Mouse (Mus musculus) adrenal gland, adult 10 weeks (tissue): Measurements from ENCODE around the gene Pecam1. TPM values are rescaled to one million over a fixed set of nuclear protein-coding genes. Genes with fewer than 3 reads are reported as not detected.

ENCODE experiments used
- polyA plus RNA-seq: library from polyadenylated mRNA; stranded (reverse); fragments of 350-450 nt; fragmentation: Illumina TruSeq; extraction: RNeasy Lipid Tissue Mini Kit (QIAGEN cat#74804); gene quantifications from one replicate; pipeline ENCODE4 v1.2.3, GENCODE M21; 2014; ENCODE audit warnings: low read depth, low replicate concordance

Pecam1 gene
- 41.6 TPM for polyA plus RNA-seq

DNA sequence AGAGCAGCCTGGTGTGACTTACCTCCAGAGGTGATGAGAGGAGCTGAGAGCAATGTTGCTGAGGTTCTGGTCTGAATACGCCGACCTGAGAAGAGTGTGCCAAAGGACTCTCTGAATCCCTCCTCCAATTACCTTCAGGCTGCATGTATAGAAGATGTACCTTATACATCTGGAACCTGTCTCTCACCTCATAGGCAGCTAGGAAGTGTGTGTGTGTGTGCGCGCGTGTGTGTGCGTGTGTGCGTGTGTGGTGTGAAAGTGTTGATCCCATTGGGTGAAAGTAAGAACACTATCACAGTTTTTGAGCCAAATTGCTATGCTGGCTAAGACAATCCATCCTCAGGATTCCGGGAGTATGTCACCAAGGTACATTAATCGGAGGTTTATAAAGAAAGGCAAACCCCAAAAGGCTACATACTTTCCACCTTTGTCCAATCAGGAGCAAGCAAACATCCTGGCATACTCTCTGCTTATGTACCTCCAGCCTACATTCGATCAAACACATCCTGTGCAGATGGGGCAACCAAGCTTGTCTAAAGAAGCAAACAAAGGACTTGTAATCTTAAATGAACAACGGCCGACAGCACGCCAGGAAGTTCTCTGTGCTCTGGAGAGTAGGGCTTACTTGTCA, at the start of gene Pecam1:
Gene Pecam1, minus strand, starts transcription at position 508 of the 631 bp plus-strand sequence.

DNA sequence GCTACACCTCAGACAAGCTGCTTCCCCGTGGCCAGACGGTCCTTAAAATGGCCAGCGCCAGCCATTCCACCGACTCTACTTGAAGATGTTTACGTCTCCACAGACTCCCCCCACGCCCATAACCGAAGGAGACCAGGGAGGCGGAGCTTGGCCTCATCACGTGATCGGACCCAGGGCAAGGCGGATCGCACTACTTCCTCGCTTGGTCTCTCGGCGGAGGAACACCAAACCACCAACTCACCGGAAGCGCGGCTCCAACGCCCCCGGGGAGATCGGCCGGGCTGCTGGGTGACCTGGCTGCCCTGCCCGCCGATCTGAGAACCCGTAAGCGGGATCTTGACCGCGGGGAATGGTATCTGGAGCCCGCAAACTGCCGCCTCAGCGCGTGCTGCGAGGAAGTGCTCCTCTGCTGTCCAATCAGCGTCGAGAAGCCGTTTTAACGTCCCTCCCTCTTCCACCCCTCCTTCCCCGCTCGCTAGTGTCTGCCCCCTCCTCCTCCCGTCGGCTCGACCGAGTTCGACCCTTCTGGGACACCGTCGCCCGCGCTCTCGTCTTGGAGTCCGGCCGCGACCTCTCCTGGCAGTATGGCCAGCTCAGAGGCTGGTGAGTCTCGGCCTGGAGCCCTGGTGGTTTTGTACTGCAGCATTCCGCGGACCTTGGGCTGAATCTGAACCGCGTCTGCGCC, 38.5 kb upstream of the Pecam1 start, which contains the start of the genes Ddx5 and Cep95:
Gene Ddx5, minus strand, starts transcription at position 411 of the 685 bp plus-strand sequence.
Gene Cep95, plus strand, starts transcription at position 478 of the 685 bp plus-strand sequence.

DNA sequence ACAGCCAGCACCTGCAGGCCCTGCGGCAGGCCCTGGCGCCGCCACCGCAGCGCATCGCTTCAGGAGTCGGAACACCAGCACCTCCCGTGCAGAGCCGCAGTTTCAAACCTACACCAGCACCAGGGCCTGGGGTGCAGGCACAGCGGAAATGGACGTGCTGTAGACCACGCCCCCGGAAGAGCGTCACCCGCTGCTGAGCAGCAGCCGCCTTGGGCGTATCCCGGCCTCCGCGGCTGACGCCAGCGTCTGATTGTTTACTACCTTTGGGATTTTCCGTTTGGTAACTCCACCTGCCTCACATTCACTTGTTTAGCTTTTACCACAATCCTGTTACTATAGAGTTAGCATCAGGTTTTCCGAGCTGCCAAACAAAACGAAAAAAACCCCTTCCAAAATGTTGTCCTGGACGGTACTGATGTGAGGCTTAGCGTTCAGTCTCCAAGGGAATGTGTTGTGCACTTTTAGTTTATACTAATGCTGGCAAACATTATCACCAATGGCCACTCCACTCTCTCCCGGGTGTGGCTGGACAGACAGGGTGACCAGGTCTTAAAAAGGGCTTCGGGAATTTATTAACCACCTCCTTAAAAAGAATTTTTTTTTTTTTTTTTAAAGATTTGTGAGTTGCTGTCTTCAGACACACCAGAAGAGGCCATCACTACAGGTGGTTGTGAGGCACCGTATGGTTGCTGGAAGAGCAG, 29.1 kb upstream of the Pecam1 start, which contains the start of gene Polg2:
Gene Polg2, minus strand, starts transcription at position 150 of the 701 bp plus-strand sequence.

DNA sequence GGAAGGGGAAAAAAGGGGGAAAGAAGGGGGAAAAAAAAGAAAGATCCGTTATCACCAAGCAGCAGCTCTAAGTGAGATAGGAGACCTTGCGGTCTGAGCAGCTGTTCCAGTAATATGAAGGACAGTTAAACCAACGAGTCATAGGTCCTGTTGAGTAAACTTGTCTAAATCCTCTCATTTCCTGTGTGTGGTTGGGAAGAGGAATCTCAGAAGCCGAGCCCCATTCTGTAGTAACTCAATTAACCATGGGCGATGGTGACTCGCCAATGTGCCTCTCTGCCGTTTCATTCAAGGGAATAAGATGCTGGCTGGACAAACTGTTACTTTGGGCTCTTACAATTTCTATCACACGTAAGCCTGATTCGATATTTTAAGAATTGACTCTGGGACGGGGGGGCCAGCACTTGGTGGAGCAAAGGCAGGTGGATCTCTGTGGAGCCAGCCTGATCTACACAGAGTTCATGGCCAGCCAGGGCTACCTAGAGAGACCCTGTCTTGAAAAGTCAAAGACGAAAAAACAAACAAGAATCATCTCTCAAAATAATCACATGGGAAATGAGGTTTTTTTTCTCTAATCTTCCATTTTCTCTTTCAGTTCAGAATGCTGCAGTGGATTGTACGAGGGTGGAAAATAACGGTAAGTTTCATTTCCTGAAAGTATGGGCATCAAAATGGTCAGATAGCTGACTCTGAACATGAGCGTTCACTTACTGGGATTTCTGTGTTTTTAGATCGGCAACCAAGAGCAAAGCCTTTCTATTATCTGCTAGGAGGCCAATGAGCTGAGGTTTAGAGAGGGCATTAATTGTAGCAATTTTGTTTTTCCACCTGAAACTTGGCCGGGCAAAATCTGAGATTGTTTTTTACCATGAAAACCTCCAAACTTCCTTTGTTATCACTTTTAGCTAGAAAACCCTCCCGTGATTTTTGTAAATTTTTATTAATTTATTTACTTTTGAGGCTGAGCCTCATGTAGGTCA, 901 bp upstream of the Pecam1 start, which contains the start of gene Milr1:
Gene Milr1, plus strand, starts transcription at position 188 of the 980 bp plus-strand sequence.

DNA sequence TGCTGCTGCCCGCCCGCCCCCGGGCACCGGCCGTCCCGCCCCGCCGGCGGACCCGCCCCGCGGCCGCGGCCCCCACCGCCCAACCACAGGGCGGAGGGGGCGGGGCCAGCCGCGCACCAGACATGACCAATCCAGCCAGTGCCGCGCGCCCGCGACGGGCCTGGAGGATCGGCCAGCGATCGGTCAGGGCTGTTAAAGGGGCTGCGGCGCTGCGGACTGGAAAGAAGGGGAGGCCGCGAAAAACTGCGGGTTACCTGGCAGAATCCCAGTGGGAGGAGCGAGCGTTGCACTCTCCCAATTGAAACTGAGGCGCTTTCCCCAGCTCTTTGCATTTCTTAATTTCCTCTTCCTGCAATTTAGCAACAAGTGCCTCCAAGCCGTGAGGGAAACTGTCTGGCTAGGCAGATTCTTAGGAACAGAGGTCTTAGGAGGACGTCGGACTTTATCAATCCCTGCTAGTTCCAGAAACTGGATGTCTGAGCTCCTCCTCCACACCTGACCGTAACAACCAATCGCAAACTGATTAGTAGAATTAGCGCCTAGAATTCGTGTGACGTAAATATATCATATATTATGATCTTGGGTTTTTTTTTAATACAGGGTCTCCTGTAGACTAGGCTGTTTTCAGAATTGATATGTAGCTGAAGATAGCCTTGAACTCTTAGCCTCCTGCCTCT, 137.3 kb downstream of the Pecam1 start, which contains the start of gene Tex2:
Gene Tex2, minus strand, starts transcription at position 463 of the 677 bp plus-strand sequence.

Other genes starting within 250 kb of the Pecam1 start
- 32.8 TPM for gene Tex2, start 137.2 kb downstream of the Pecam1 start, polyA plus RNA-seq
- gene Milr1, start 598 bp upstream of the Pecam1 start, polyA plus RNA-seq, result 3.3 TPM
- gene Polg2, start 28.9 kb upstream of the Pecam1 start, polyA plus RNA-seq, result 3.4 TPM
- gene Ddx5, start 38.6 kb upstream of the Pecam1 start, polyA plus RNA-seq, result 1,437 TPM
- 13.9 TPM for gene Cep95, start 38.6 kb upstream of the Pecam1 start, polyA plus RNA-seq
- gene Smurf2, start 170.1 kb upstream of the Pecam1 start, polyA plus RNA-seq, result 79.3 TPM
- 61.0 TPM for gene Kpna2, start 248.9 kb upstream of the Pecam1 start, polyA plus RNA-seq